Mouse (Mus musculus) hindbrain, embryonic 15.5 days (tissue): ENCODE results near the gene Ddx4. TPM values are rescaled to one million over a fixed set of nuclear protein-coding genes. Genes with fewer than 3 reads are reported as not detected.

Experiments
- ATAC-seq: fragments of 200-750 bp; cut with Nextera tagmentation; 2 replicates; pipeline ENCODE4 v1.8.0; 2017; ENCODE audit warnings: low read depth, moderate number of reproducible peaks, moderate TSS enrichment; ENCODE audit not compliant: low FRiP score
- H3K27ac ChIP-seq: fragments of 300-500 bp; sonication (generic); replicated peaks from 2 replicates; pipeline ENCODE4 v1.5.1; 2015; ENCODE audit warnings: mild to moderate bottlenecking, inconsistent platforms
- H3K27me3 ChIP-seq: fragments of 300-500 bp; sonication (generic); 2 replicates; pipeline ENCODE4 v1.6.1; 2015; ENCODE audit warnings: control low read depth, inconsistent platforms
- H3K36me3 ChIP-seq: fragments of 300-500 bp; sonication (generic); 2 replicates; pipeline ENCODE4 v1.6.1; 2015; ENCODE audit warnings: control low read depth, inconsistent platforms
- H3K4me1 ChIP-seq: fragments of 300-500 bp; sonication (generic); replicated peaks from 2 replicates; pipeline ENCODE4 v1.6.1; 2015; ENCODE audit warnings: control low read depth, inconsistent platforms
- H3K4me2 ChIP-seq: fragments of 300-500 bp; sonication (generic); 2 replicates; pipeline ENCODE4 v1.6.1; 2015; ENCODE audit warnings: moderate library complexity, mild to moderate bottlenecking, inconsistent platforms
- H3K4me3 ChIP-seq: fragments of 300-500 bp; sonication (generic); 2 replicates; pipeline ENCODE4 v1.5.1; 2015; ENCODE audit warnings: mild to moderate bottlenecking, inconsistent platforms
- H3K9ac ChIP-seq: fragments of 300-500 bp; sonication (generic); 2 replicates; pipeline ENCODE4 v1.6.1; 2015; ENCODE audit warnings: inconsistent platforms
- H3K9me3 ChIP-seq: fragments of 300-500 bp; sonication (generic); 2 replicates; pipeline ENCODE4 v1.6.1; 2016; ENCODE audit warnings: control low read depth, inconsistent platforms
- WGBS: fragments of 180-500 bp; shearing (Covaris S2); methylation state at CpG from one replicate; pipeline ENCODE4 v1.1.7; 2015; 5-methylcytosine and 5-hydroxymethylcytosine counted together
- polyA plus RNA-seq: library from polyadenylated mRNA; unstranded; fragments of >200 nt; fragmentation: Nextera tagmentation; extraction: Ambion mirVana; gene quantifications from 2 replicates; pipeline ENCODE4 v1.2.1, GENCODE M21; 2015

Gene Ddx4
- polyA plus RNA-seq, 1 experiment from 2014 or later = 1.2 TPM

DNA sequence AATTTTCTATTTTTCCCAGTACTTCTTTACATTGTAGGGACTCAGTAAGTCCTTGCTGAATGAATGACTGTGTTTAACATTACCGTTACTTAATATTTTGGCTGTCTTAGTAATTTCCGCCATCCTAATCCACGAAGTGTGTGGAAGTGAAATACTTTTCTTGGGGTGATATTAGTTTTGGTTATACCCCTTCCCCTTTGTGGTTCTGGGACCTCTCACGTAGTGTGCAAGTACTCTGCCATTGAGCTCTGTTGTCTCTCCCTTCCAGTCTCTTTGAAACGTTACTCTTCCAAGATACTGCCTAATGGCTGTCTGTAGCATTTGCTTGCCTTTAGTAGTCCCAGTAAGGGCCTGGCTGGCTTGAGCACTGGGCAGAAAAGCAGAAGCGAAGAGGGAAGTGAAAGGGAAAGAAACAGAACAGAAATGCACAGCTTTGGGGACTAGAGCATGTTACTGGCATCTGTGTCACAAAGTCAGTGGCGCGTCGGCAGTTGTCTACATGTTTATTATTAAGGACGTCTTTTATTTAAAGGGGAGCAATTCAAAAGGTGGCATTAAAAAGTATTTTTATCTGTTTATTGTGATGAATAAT lies 14.3 kb upstream of the Ddx4 start:
- WGBS = 91% methylated on average over 10 of the region's 10 CpGs
- Histone ChIP-seq H3K9me3 (no peaks in the 10 kb centered on the region), H3K4me3 (no peak overlapping the region), H3K9ac (no peak overlapping the region), H3K36me3 (peaks cover 10% of the 10 kb centered on the region), H3K4me1 (peaks cover 3% of the 10 kb centered on the region), H3K27me3 (no peaks in the 10 kb centered on the region), H3K4me2 (no peak overlapping the region), H3K27ac (no peak overlapping the region)
- ATAC-seq = no peak

DNA sequence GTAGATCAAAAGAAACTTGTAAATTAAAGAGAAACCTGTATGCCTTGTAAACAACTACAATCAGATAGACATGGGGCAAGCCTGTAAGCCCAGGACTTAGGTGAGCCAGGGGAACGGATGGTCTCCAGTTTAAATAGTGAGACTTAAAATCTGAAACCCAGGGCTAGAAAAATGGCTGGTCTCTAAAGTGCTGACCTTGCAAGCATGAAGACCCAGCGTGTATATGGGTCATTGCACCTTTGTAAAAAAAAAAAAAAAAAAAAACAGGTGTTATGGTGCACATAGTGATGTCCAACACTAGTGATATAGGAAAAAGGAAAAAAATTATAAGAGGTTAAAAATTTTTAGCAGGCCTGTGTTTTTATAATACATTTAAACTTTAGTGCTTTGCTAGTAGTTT lies 9.4 kb upstream of the Ddx4 start:
- no peak for ATAC-seq
- WGBS = 72% methylated on average over 2 of the region's 2 CpGs
- Histone ChIP-seq H3K36me3 (no peaks in the 10 kb centered on the region), H3K27me3 (no peaks in the 10 kb centered on the region), H3K4me1 (peaks cover 11% of the 10 kb centered on the region), H3K4me2 (peak overlapping the region; percentile 91), H3K9ac (no peak overlapping the region), H3K27ac (no peak overlapping the region), H3K4me3 (peak overlapping the region; percentile 78; the same call in 1 of the 2 replicates), H3K9me3 (no peaks in the 10 kb centered on the region)

DNA sequence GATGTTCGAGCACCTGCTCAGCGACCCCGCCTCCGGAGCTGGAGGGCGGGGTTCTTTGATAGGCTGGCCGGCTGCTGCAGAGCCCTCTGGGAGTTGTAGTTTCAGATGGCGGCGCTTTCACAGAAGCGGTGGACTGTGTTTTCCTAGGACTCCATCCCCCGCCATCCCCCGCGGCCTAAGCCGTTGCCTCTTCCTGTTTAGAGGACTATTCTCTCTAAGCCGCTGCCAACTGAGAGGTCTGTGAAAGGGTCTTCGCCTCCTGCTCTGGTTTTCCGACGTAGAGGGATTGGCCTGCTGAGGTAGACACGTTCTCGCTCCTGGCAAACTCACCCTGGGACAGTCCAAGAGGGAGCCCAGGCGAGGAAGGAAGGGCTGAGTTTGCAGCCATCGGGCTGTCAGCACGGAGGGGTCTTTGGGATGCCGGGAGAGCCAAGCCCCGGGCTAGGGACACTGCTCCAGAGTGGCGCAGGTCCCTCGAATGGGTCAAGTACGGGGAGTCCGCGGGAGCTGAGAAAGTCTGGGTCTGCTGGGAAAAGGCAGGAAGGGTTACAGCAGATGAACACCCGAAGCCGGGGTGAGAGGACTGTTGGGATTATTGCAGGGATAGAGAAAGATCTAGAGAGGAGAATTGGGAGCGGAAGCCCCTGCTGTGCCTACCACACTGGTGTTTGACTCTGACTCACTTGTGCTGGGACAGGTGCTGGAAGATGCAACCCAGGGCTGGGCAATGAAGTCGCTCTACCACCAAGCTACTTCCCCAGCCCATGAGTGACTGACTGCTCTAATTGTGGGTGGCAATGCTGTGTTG lies 8.5 kb upstream of the Ddx4 start, which contains the start of gene Slc38a9:
Gene Slc38a9 (plus strand): TSS at position 178 of the 808 bp plus-strand sequence.
- H3K36me3 ChIP-seq = no peaks in the 10 kb centered on the region
- H3K4me2 ChIP-seq = peak within 1 kb of the TSS; percentile 91
- peak; percentile 99 for ATAC-seq
- H3K27me3 ChIP-seq = no peaks in the 10 kb centered on the region
- H3K9me3 ChIP-seq = no peaks in the 10 kb centered on the region
- under 1% methylated on average over 33 of the region's 33 CpGs for WGBS
- peak within 1 kb of the TSS; percentile 78 for H3K27ac ChIP-seq
- peak within 1 kb of the TSS; percentile 71 for H3K9ac ChIP-seq
- peak within 1 kb of the TSS; percentile 78 for H3K4me3 ChIP-seq
- H3K4me1 ChIP-seq = peaks cover 11% of the 10 kb centered on the region

DNA sequence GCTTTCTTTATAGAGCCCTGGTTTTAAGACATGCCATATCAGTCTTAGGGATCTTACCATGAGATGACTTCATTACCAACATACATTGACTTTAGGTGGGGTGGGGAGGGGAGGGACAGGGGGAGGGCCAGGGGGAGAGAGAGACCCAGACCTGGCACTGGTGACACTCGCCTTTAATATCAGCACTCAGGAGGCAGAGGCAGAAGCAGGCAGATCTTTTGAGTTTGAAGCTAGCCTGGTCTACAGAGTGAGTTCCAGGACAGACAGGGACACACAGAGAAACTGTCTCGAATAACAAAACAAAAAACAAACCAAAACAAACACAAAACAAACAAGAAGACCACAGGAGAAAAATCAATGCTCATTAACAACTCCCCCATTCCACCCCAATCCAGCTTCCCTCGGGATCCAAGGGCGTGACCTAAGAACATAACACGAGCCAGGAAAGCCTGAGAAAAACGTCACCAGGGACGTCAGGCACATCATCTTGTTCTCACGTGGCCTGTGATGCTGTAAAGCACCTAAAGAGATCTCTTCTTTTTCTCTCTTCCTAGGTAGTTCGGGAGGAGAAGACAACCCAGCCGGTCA lies 7.8 kb upstream of the Ddx4 start:
- Histone ChIP-seq H3K4me3 (peak overlapping the region; percentile 78), H3K27me3 (no peaks in the 10 kb centered on the region), H3K4me2 (peak overlapping the region; percentile 91), H3K4me1 (peaks cover 11% of the 10 kb centered on the region), H3K9me3 (no peaks in the 10 kb centered on the region), H3K36me3 (no peaks in the 10 kb centered on the region), H3K27ac (peak overlapping the region; percentile 78; the same call in 1 of the 2 replicates), H3K9ac (peak overlapping the region; percentile 71)
- 4% methylated on average over 10 of the region's 10 CpGs for WGBS
- peak; percentile 25; the same call in 1 of the 2 replicates for ATAC-seq

DNA sequence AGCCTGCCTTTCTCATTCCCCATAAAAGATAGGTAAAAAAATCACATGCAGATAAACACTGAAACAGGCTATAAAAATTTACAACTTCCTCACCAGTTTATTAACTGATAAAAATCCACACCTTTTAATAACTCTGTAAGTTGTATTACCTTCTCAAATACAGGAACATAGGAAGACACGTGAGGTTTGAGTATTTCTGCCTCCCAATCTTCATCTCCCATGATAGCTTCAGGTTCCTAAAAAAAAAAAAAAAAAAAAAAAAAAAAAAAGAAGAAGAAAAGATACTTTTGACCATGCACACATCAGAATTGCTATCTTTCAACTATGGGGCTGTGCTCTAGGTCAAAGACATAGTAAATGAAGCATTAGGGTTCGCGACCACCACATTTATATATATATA lies 1.1 kb downstream of the Ddx4 start:
- H3K9me3 ChIP-seq = peaks cover 6% of the 10 kb centered on the region; the same call in 1 of the 2 replicates
- no peak for ATAC-seq
- no peaks in the 10 kb centered on the region for H3K36me3 ChIP-seq
- 87% methylated on average over 3 of the region's 3 CpGs for WGBS
- H3K4me2 ChIP-seq = no peak overlapping the region
- no peak overlapping the region for H3K4me3 ChIP-seq
- no peak overlapping the region for H3K9ac ChIP-seq
- H3K27ac ChIP-seq = no peak overlapping the region
- no peaks in the 10 kb centered on the region for H3K4me1 ChIP-seq
- H3K27me3 ChIP-seq = no peaks in the 10 kb centered on the region

DNA sequence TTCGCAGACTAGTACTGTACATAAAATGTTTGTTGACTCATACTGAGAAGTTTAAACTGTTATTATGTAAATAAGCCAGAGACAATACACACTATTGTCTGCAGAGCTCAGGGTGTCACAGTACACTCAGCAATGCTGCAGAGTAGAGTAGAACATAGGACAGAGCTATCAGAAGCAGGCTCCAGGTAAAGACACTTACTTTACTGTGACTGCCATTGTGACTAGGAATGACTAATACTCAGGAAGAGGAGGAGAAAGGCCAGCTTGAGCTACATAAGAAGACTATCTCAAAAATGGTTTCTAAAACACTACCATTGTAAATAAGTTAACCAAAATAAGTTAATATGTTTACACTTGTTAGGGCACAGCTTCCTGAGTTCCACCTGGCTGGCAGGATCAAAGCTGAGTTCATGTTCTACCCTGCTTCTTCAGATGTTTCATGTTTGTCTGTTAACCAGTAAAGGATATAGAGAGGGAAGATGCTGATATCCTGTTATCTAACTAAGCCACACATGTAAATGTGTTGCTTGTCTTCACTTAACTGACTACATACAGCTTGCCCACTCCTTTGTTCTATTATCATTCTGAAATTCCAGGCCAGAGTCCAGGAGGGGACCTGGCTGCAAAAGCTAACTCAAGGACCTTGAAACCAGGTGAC lies 6.6 kb downstream of the Ddx4 start:
- no peak overlapping the region for H3K4me3 ChIP-seq
- no peaks in the 10 kb centered on the region for H3K36me3 ChIP-seq
- no peaks in the 10 kb centered on the region for H3K27me3 ChIP-seq
- ATAC-seq = no peak
- 81% methylated on average over 1 of the region's 1 CpGs for WGBS
- no peaks in the 10 kb centered on the region for H3K9me3 ChIP-seq
- no peak overlapping the region for H3K27ac ChIP-seq
- no peak overlapping the region for H3K9ac ChIP-seq
- no peaks in the 10 kb centered on the region for H3K4me1 ChIP-seq
- H3K4me2 ChIP-seq = no peak overlapping the region

DNA sequence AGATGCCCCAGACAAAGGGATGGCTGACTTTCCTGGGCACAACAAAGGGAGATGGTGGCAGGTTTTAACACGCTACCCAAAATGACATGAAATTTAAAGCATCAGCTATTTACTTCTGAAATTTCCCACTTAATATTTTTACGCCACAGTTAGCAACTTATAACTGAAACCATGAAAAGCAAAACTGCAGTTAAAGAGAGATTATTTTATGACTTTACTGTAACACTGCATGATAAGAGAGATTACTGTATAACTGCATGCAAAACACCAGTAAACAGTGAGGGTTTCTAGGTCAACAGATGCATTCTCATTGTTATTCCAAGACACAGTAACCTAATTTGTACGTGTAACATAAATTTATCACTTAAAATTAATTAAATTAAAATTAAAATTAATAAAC lies 7.3 kb downstream of the Ddx4 start:
- no peak overlapping the region for H3K27ac ChIP-seq
- H3K9me3 ChIP-seq = no peaks in the 10 kb centered on the region
- no peaks in the 10 kb centered on the region for H3K36me3 ChIP-seq
- ATAC-seq = no peak
- H3K9ac ChIP-seq = no peak overlapping the region
- no peaks in the 10 kb centered on the region for H3K27me3 ChIP-seq
- 84% methylated on average over 3 of the region's 3 CpGs for WGBS
- H3K4me3 ChIP-seq = no peak overlapping the region
- no peak overlapping the region for H3K4me2 ChIP-seq
- H3K4me1 ChIP-seq = no peaks in the 10 kb centered on the region

DNA sequence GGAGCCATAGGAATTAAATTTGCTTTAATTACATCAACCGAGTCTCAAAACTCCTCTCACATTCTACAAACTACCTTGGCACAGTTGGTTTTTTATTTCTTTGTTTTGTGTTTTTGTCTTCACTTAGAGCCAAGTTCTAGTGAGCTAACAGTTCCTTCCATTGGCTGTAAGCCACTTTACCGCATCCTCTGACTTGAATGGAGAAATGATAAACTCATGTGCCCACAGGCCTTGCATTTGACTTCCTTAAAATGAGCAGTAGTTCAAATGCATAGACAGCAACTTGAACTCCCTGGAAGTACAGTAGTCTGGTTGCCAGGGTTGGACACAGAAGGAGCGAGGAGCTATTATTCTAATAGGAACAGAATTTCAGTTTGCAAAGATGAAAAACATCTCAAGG lies 9.4 kb downstream of the Ddx4 start:
- Histone ChIP-seq H3K4me3 (no peak overlapping the region), H3K4me1 (no peaks in the 10 kb centered on the region), H3K36me3 (no peaks in the 10 kb centered on the region), H3K4me2 (no peak overlapping the region), H3K9me3 (no peaks in the 10 kb centered on the region), H3K9ac (no peak overlapping the region), H3K27ac (no peak overlapping the region), H3K27me3 (no peaks in the 10 kb centered on the region)
- no peak for ATAC-seq
- WGBS = 92% methylated on average over 3 of the region's 3 CpGs

DNA sequence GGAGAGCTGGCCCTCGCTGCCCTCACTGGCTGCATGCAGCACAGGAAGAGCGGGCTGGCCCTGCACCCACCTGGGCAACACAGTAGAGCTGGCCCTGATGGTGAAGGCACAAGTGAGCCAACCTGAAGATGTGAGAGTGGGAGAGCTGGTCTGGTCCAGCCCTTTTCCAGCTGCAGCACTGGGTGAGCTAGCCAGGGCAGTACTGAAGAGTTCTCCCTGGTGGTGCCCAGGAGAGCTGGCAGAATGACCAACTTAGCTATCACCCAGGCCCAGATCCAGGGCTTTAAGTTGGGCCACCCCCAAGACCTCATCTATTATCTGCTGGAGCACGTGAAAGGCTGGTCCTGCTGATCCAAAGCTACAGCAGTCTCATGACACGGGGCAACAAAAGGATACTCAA lies 13.2 kb downstream of the Ddx4 start:
- WGBS = 71% methylated on average over 4 of the region's 4 CpGs
- H3K9ac ChIP-seq = no peak overlapping the region
- no peaks in the 10 kb centered on the region for H3K27me3 ChIP-seq
- no peak for ATAC-seq
- H3K27ac ChIP-seq = no peak overlapping the region
- no peaks in the 10 kb centered on the region for H3K36me3 ChIP-seq
- H3K4me1 ChIP-seq = no peaks in the 10 kb centered on the region
- no peak overlapping the region for H3K4me2 ChIP-seq
- no peak overlapping the region for H3K4me3 ChIP-seq
- no peaks in the 10 kb centered on the region for H3K9me3 ChIP-seq

DNA sequence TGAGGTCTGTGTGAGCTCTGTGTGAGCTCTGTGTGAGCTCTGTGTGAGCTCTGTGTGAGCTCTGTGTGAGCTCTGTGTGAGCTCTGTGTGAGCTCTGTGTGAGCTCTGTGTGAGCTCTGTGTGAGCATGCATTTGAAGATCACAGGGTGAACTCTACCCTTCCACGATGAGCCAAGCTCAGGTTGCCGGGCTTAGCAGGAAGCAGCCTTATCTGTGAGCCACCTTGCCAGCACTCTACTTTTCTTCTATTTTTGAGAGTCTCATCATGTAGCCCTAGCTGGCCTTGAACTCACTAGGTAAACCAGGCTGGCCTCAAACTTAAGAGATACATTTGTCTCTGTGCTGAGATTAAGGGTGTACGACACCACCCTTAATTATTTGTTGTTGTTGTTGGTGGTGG lies 15.8 kb downstream of the Ddx4 start:
- no peak overlapping the region for H3K9ac ChIP-seq
- H3K9me3 ChIP-seq = no peaks in the 10 kb centered on the region
- H3K27ac ChIP-seq = no peak overlapping the region
- no peak for ATAC-seq
- no peak overlapping the region for H3K4me2 ChIP-seq
- no peaks in the 10 kb centered on the region for H3K27me3 ChIP-seq
- H3K36me3 ChIP-seq = no peaks in the 10 kb centered on the region
- WGBS = 46% methylated on average over 3 of the region's 3 CpGs
- no peaks in the 10 kb centered on the region for H3K4me1 ChIP-seq
- H3K4me3 ChIP-seq = no peak overlapping the region

DNA sequence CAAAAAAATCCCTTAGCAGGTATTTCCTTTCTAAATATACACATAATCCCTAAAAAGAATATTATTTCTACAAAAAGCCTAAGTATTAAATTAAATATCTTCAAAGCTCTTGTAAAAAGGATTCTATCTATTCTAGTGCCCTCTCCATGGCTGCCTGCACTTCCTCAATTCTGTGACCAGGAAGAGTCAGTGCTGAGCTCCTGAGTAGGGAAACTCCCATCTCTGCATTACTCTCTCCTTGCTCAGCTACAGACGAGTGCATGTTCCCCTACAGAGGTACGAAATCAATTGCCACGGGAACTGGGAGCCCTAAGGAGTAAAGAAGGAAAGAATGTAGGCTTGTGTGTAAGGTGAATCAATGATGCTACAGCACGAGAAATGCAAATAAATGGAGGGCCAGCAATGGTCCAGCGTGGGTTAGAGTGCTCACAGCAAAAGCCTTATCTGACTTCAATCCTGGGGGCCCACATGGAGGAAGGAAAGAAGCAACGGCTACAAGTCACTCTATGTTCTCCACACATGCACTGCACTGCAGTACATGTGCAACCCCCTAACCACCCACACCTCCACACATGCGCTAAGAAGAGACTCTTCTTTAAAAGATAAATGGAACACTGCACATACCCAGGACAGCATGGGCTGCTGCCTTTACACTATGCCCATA lies 17.0 kb downstream of the Ddx4 start:
- Histone ChIP-seq H3K4me3 (no peak overlapping the region), H3K4me1 (no peaks in the 10 kb centered on the region), H3K9me3 (no peaks in the 10 kb centered on the region), H3K4me2 (no peak overlapping the region), H3K9ac (no peak overlapping the region), H3K27me3 (no peaks in the 10 kb centered on the region), H3K27ac (no peak overlapping the region), H3K36me3 (no peaks in the 10 kb centered on the region)
- 64% methylated on average over 7 of the region's 7 CpGs for WGBS
- ATAC-seq = no peak
